Mouse (Mus musculus): ENCODE results near the gene Inpp5d.

DNA sequence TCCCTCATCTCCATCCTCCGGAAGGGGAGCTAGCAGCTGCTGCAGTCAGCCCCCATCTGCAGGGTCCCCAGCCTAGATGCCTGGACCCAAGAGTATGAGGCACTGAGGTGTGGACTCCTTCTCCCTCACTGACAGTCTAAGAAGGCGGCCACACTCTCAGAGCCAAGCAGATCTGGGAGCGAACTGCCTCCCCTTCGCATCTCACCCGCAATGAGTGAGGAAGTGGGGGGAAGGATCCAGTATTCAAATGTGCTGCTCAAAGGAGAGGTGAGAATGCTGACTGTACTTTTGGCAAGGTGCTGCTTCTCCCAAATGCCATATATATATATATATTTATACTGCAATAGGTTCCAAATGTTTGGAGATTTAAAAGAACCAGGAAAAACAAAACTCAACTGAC is 16.7 kb upstream of the Inpp5d start:
- TF ChIP-seq CTCF (IDR thresholded peaks at IDR 0.05): no peak
- no peak for TF ChIP-seq EP300 (IDR thresholded peaks at IDR 0.05)
